Mouse (Mus musculus): ENCODE results near the gene Tbx10. TPM values are rescaled to one million over a fixed set of nuclear protein-coding genes. Genes with fewer than 3 reads are reported as not detected.

Tbx10 gene
- polyA plus RNA-seq, 1 experiment from 2014 or later = not detected

- Histone ChIP-seq H3K4me3 (ENCODE audit: control insufficient read depth in 1 of 2, insufficient read depth in 1 of 2, low read depth in 1 of 2, low read length in 2 of 2) (no peak overlapping the region), H3K27me3 (ENCODE audit: control insufficient read depth, insufficient read depth, low read length) (no peaks in the 10 kb centered on the region), H3K4me2 (ENCODE audit: low read length) (no peak overlapping the region), H3K36me3 (ENCODE audit: control insufficient read depth, insufficient read depth, low read length) (peaks cover 6% of the 10 kb centered on the region), H3K9ac (ENCODE audit: low read length) (no peak overlapping the region), H3K4me1 (ENCODE audit: control insufficient read depth in 2 of 2, insufficient read depth in 2 of 2, low read length in 2 of 2) (peaks cover 6 to 20% of the 10 kb centered on the region in 2 experiments), H3K9me3 (ENCODE audit: control insufficient read depth, low read length) (no peaks in the 10 kb centered on the region), H3K27ac (replicated peaks in 1 of 2; ENCODE audit: control insufficient read depth in 1 of 2, insufficient read depth in 1 of 2, low read depth in 2 of 2, low read length in 2 of 2) (no peak overlapping the region)
- no peak for ATAC-seq (ENCODE audit: insufficient number of reproducible peaks, insufficient read depth, low FRiP score, low read depth)
- 43% methylated on average over 5 of the region's 5 CpGs for WGBS
Measured at GRCm38 (mm10) chr19:4015635-4016034, 23.1 kb downstream of the Tbx10 start.

GRCm38 (mm10) chr19:4017921-4018587 lies 25.5 kb downstream of the Tbx10 start:
- no peak overlapping the region for H3K9ac ChIP-seq (ENCODE audit: low read length)
- H3K27ac ChIP-seq (replicated peaks in 1 of 2; ENCODE audit: control insufficient read depth in 1 of 2, insufficient read depth in 1 of 2, low read depth in 2 of 2, low read length in 2 of 2) = no peak overlapping the region
- H3K36me3 ChIP-seq (ENCODE audit: control insufficient read depth, insufficient read depth, low read length) = no peaks in the 10 kb centered on the region
- H3K4me2 ChIP-seq (ENCODE audit: low read length) = no peak overlapping the region
- H3K4me1 ChIP-seq (ENCODE audit: control insufficient read depth in 2 of 2, insufficient read depth in 2 of 2, low read length in 2 of 2) = peaks cover 2 to 7% of the 10 kb centered on the region in 2 experiments
- 62% methylated on average over 10 of the region's 10 CpGs for WGBS
- H3K9me3 ChIP-seq (ENCODE audit: control insufficient read depth, low read length) = no peaks in the 10 kb centered on the region
- no peaks in the 10 kb centered on the region for H3K27me3 ChIP-seq (ENCODE audit: control insufficient read depth, insufficient read depth, low read length)
- H3K4me3 ChIP-seq (ENCODE audit: control insufficient read depth in 1 of 2, insufficient read depth in 1 of 2, low read depth in 1 of 2, low read length in 2 of 2) = no peak overlapping the region
- ATAC-seq (ENCODE audit: insufficient number of reproducible peaks, insufficient read depth, low FRiP score, low read depth) = no peak

- WGBS = 34% methylated on average over 18 of the region's 18 CpGs
- no peak overlapping the region for H3K27ac ChIP-seq (replicated peaks in 1 of 2; ENCODE audit: control insufficient read depth in 1 of 2, insufficient read depth in 1 of 2, low read depth in 2 of 2, low read length in 2 of 2)
- H3K9ac ChIP-seq (ENCODE audit: low read length) = no peak overlapping the region
- ATAC-seq (ENCODE audit: insufficient number of reproducible peaks, insufficient read depth, low FRiP score, low read depth) = peak; percentile 60
- no peaks in the 10 kb centered on the region for H3K9me3 ChIP-seq (ENCODE audit: control insufficient read depth, low read length)
- no peak overlapping the region for H3K4me2 ChIP-seq (ENCODE audit: low read length)
- H3K27me3 ChIP-seq (ENCODE audit: control insufficient read depth, insufficient read depth, low read length) = no peaks in the 10 kb centered on the region
- H3K4me1 ChIP-seq (ENCODE audit: control insufficient read depth in 2 of 2, insufficient read depth in 2 of 2, low read length in 2 of 2) = peaks cover 2 to 4% of the 10 kb centered on the region in 2 experiments; a peak in 1 of 4 replicates
- H3K4me3 ChIP-seq (ENCODE audit: control insufficient read depth in 1 of 2, insufficient read depth in 1 of 2, low read depth in 1 of 2, low read length in 2 of 2) = no peak overlapping the region
- H3K36me3 ChIP-seq (ENCODE audit: control insufficient read depth, insufficient read depth, low read length) = no peaks in the 10 kb centered on the region
Measured at GRCm38 (mm10) chr19:4018743-4019583, 26.4 kb downstream of the Tbx10 start.

GRCm38 (mm10) chr19:4023185-4023584 lies 30.6 kb downstream of the Tbx10 start:
- H3K27me3 ChIP-seq (ENCODE audit: control insufficient read depth, insufficient read depth, low read length) = no peaks in the 10 kb centered on the region

GRCm38 (mm10) chr19:4027576-4027975 lies 35.0 kb downstream of the Tbx10 start:
- no peaks in the 10 kb centered on the region for H3K27me3 ChIP-seq (ENCODE audit: control insufficient read depth, insufficient read depth, low read length)
- ATAC-seq (ENCODE audit: insufficient number of reproducible peaks, insufficient read depth, low FRiP score, low read depth) = no peak
- H3K27ac ChIP-seq (replicated peaks in 1 of 2; ENCODE audit: control insufficient read depth in 1 of 2, insufficient read depth in 1 of 2, low read depth in 2 of 2, low read length in 2 of 2) = no peak overlapping the region
- no peaks in the 10 kb centered on the region for H3K36me3 ChIP-seq (ENCODE audit: control insufficient read depth, insufficient read depth, low read length)
- no peak overlapping the region for H3K4me3 ChIP-seq (ENCODE audit: control insufficient read depth in 1 of 2, insufficient read depth in 1 of 2, low read depth in 1 of 2, low read length in 2 of 2)
- H3K9me3 ChIP-seq (ENCODE audit: control insufficient read depth, low read length) = peaks cover 4% of the 10 kb centered on the region
- H3K4me2 ChIP-seq (ENCODE audit: low read length) = no peak overlapping the region
- no peaks in the 10 kb centered on the region for H3K4me1 ChIP-seq (ENCODE audit: control insufficient read depth in 2 of 2, insufficient read depth in 2 of 2, low read length in 2 of 2)
- no peak overlapping the region for H3K9ac ChIP-seq (ENCODE audit: low read length)

More at GRCm38 (mm10) chr19:4023185-4023584, 30.6 kb downstream of the Tbx10 start:
- H3K36me3 ChIP-seq (ENCODE audit: control insufficient read depth, insufficient read depth, low read length) = no peaks in the 10 kb centered on the region
- peaks cover 2 to 4% of the 10 kb centered on the region in 2 experiments; a peak in 1 of 4 replicates for H3K4me1 ChIP-seq (ENCODE audit: control insufficient read depth in 2 of 2, insufficient read depth in 2 of 2, low read length in 2 of 2)
- H3K4me3 ChIP-seq (ENCODE audit: control insufficient read depth in 1 of 2, insufficient read depth in 1 of 2, low read depth in 1 of 2, low read length in 2 of 2) = no peak overlapping the region
- no peak overlapping the region for H3K4me2 ChIP-seq (ENCODE audit: low read length)
- WGBS = 49% methylated on average over 7 of the region's 7 CpGs
- no peak for ATAC-seq (ENCODE audit: insufficient number of reproducible peaks, insufficient read depth, low FRiP score, low read depth)
- peaks cover 4% of the 10 kb centered on the region for H3K9me3 ChIP-seq (ENCODE audit: control insufficient read depth, low read length)
- H3K9ac ChIP-seq (ENCODE audit: low read length) = no peak overlapping the region
- H3K27ac ChIP-seq (replicated peaks in 1 of 2; ENCODE audit: control insufficient read depth in 1 of 2, insufficient read depth in 1 of 2, low read depth in 2 of 2, low read length in 2 of 2) = no peak overlapping the region

GRCm38 (mm10) chr19:4032668-4033067 lies 40.1 kb downstream of the Tbx10 start:
- ATAC-seq (ENCODE audit: insufficient number of reproducible peaks, insufficient read depth, low FRiP score, low read depth) = no peak
- H3K4me2 ChIP-seq (ENCODE audit: low read length) = no peak overlapping the region
- H3K4me1 ChIP-seq (ENCODE audit: control insufficient read depth in 2 of 2, insufficient read depth in 2 of 2, low read length in 2 of 2) = peaks cover 0 to 3% of the 10 kb centered on the region in 2 experiments; a peak in 1 of 4 replicates
- WGBS = 41% methylated on average over 7 of the region's 7 CpGs
- H3K27me3 ChIP-seq (ENCODE audit: control insufficient read depth, insufficient read depth, low read length) = no peaks in the 10 kb centered on the region
- H3K9ac ChIP-seq (ENCODE audit: low read length) = no peak overlapping the region
- H3K9me3 ChIP-seq (ENCODE audit: control insufficient read depth, low read length) = no peaks in the 10 kb centered on the region
- no peak overlapping the region for H3K27ac ChIP-seq (replicated peaks in 1 of 2; ENCODE audit: control insufficient read depth in 1 of 2, insufficient read depth in 1 of 2, low read depth in 2 of 2, low read length in 2 of 2)
- H3K36me3 ChIP-seq (ENCODE audit: control insufficient read depth, insufficient read depth, low read length) = peaks cover 5% of the 10 kb centered on the region; the same call in 1 of the 2 replicates
- no peak overlapping the region for H3K4me3 ChIP-seq (ENCODE audit: control insufficient read depth in 1 of 2, insufficient read depth in 1 of 2, low read depth in 1 of 2, low read length in 2 of 2)

GRCm38 (mm10) chr19:4033298-4033697 lies 40.7 kb downstream of the Tbx10 start:
- peaks cover 3 to 4% of the 10 kb centered on the region in 2 experiments for H3K4me1 ChIP-seq (ENCODE audit: control insufficient read depth in 2 of 2, insufficient read depth in 2 of 2, low read length in 2 of 2)
- no peaks in the 10 kb centered on the region for H3K27me3 ChIP-seq (ENCODE audit: control insufficient read depth, insufficient read depth, low read length)
- no peak overlapping the region for H3K9ac ChIP-seq (ENCODE audit: low read length)
- 70% methylated on average over 3 of the region's 3 CpGs for WGBS
- no peaks in the 10 kb centered on the region for H3K9me3 ChIP-seq (ENCODE audit: control insufficient read depth, low read length)
- H3K4me2 ChIP-seq (ENCODE audit: low read length) = no peak overlapping the region
- ATAC-seq (ENCODE audit: insufficient number of reproducible peaks, insufficient read depth, low FRiP score, low read depth) = no peak
- H3K36me3 ChIP-seq (ENCODE audit: control insufficient read depth, insufficient read depth, low read length) = peaks cover 5% of the 10 kb centered on the region; the same call in 1 of the 2 replicates
- H3K27ac ChIP-seq (replicated peaks in 1 of 2; ENCODE audit: control insufficient read depth in 1 of 2, insufficient read depth in 1 of 2, low read depth in 2 of 2, low read length in 2 of 2) = no peak overlapping the region
- H3K4me3 ChIP-seq (ENCODE audit: control insufficient read depth in 1 of 2, insufficient read depth in 1 of 2, low read depth in 1 of 2, low read length in 2 of 2) = no peak overlapping the region

Data from heart, embryonic 14.5 days (tissue).